Mouse (Mus musculus) midbrain, embryonic 13.5 days (tissue): ENCODE measurements around the gene Nat10. TPM values are rescaled to one million over a fixed set of nuclear protein-coding genes. Genes with fewer than 3 reads are reported as not detected.

Experiments
- ATAC-seq: fragments of 200-750 bp; cut with Nextera tagmentation; 2 replicates; pipeline ENCODE4 v1.8.0; 2017; ENCODE audit warnings: mild to moderate bottlenecking, moderate TSS enrichment, moderate library complexity
- H3K27ac ChIP-seq: fragments of 300-500 bp; sonication (generic); 2 replicates; pipeline ENCODE4 v1.5.1; 2015; ENCODE audit warnings: inconsistent platforms, mild to moderate bottlenecking, moderate library complexity
- H3K27me3 ChIP-seq: fragments of 300-500 bp; sonication (generic); 2 replicates; pipeline ENCODE4 v1.6.1; 2015; ENCODE audit warnings: mild to moderate bottlenecking, inconsistent platforms
- H3K36me3 ChIP-seq: fragments of 300-500 bp; sonication (generic); 2 replicates; pipeline ENCODE4 v1.6.1; 2015; ENCODE audit warnings: mild to moderate bottlenecking, inconsistent platforms
- H3K4me1 ChIP-seq: fragments of 300-500 bp; sonication (generic); replicated peaks from 2 replicates; pipeline ENCODE4 v1.6.1; 2015; ENCODE audit warnings: inconsistent platforms
- H3K4me2 ChIP-seq: fragments of 300-500 bp; sonication (generic); replicated peaks from 2 replicates; pipeline ENCODE4 v1.6.1; 2015; ENCODE audit warnings: moderate library complexity, mild to moderate bottlenecking, inconsistent platforms
- H3K4me3 ChIP-seq: fragments of 300-500 bp; sonication (generic); replicated peaks from 2 replicates; pipeline ENCODE4 v1.5.1; 2015; ENCODE audit warnings: mild to moderate bottlenecking, inconsistent platforms
- H3K9ac ChIP-seq: fragments of 300-500 bp; sonication (generic); replicated peaks from 2 replicates; pipeline ENCODE4 v1.6.1; 2015; ENCODE audit warnings: mild to moderate bottlenecking, inconsistent platforms
- H3K9me3 ChIP-seq: fragments of 300-500 bp; sonication (generic); 2 replicates; pipeline ENCODE4 v1.6.1; 2016; ENCODE audit warnings: mild to moderate bottlenecking, inconsistent platforms
- WGBS: fragments of 180-500 bp; shearing (Covaris S2); methylation state at CpG from one replicate; pipeline ENCODE4 v1.1.7; 2015; 5-methylcytosine and 5-hydroxymethylcytosine counted together
- polyA plus RNA-seq: library from polyadenylated mRNA; unstranded; fragments of >200 nt; fragmentation: Nextera tagmentation; extraction: Ambion mirVana; gene quantifications from 2 replicates; pipeline ENCODE4 v1.2.1, GENCODE M21; 2015

Gene Nat10
- polyA plus RNA-seq, 1 experiment from 2014 or later: 19.0 TPM

DNA sequence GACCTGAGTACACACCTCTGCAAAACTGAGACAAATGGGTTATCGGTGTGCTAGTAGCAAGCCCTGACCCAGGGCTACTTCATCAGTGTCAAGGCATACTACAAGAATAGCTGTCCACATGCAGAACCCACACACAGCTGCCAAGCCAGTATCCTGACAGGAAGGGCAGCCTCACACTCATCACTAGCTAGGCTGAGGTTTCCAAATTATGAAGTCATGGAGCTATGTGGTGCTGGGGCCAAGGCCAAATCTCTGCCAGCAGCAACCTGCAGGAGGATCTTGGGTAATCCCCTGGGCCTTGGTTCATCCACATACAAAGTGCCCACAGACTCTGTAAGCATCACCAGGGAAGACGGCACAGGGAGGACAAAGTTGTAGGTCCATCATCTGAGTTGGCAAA, 17.5 kb downstream of the Nat10 start:
- H3K4me3 ChIP-seq: no peak overlapping the region
- no peak for ATAC-seq
- no peaks in the 10 kb centered on the region for H3K27me3 ChIP-seq
- H3K27ac ChIP-seq: no peak overlapping the region
- H3K4me2 ChIP-seq: no peak overlapping the region
- H3K9me3 ChIP-seq: no peaks in the 10 kb centered on the region
- no peaks in the 10 kb centered on the region for H3K4me1 ChIP-seq
- WGBS: 94% methylated on average over 2 of the region's 2 CpGs
- H3K9ac ChIP-seq: no peak overlapping the region
- peaks cover 69% of the 10 kb centered on the region for H3K36me3 ChIP-seq

DNA sequence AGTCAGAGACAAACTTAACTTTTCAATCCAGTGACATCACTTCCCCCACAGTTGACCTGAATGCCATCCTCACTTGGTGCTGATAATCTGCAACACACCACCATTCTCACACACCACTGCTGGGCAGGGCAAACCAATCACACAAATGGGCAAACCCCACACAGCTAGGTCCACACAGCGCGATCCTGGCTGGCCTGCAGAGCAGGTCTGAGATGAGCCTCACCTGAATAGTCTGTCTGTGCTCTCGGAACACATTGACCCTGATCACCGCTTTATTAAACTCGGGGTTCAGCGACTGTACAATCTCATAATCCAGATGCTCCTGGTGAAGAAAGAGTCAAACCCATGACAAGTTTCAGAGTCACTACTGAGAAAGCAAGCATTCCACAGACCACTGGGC, 18.2 kb downstream of the Nat10 start:
- H3K9ac ChIP-seq: no peak overlapping the region
- no peak overlapping the region for H3K4me2 ChIP-seq
- no peaks in the 10 kb centered on the region for H3K27me3 ChIP-seq
- no peak overlapping the region for H3K4me3 ChIP-seq
- no peaks in the 10 kb centered on the region for H3K9me3 ChIP-seq
- WGBS: 96% methylated on average over 6 of the region's 6 CpGs
- peaks cover 63% of the 10 kb centered on the region for H3K36me3 ChIP-seq
- H3K27ac ChIP-seq: no peak overlapping the region
- H3K4me1 ChIP-seq: no peaks in the 10 kb centered on the region
- ATAC-seq: no peak

DNA sequence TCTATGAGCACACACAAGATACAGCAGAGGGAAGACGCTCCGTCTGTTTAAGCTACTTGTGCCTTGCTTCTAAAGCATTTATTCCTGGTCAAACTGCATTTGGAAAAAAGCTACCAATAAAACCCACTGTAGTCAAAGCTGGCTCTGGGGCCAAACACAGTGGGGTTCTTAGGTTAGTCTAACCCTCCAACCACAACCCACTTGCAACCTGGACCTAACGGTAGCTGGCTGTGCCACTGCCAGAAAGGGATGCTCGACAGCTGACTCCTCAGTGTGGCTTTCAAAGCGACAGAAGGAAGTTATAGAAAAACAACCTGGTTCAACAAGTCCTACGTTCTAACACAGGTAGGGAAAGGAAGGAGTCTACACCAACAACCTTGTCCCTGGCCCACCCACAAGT, 29.6 kb downstream of the Nat10 start:
- H3K27me3 ChIP-seq: no peaks in the 10 kb centered on the region
- H3K27ac ChIP-seq: no peak overlapping the region
- H3K9ac ChIP-seq: no peak overlapping the region
- ATAC-seq: no peak
- no peak overlapping the region for H3K4me3 ChIP-seq
- no peaks in the 10 kb centered on the region for H3K9me3 ChIP-seq
- H3K36me3 ChIP-seq: peaks cover 91% of the 10 kb centered on the region
- WGBS: 95% methylated on average over 6 of the region's 6 CpGs
- no peak overlapping the region for H3K4me2 ChIP-seq
- no peaks in the 10 kb centered on the region for H3K4me1 ChIP-seq

DNA sequence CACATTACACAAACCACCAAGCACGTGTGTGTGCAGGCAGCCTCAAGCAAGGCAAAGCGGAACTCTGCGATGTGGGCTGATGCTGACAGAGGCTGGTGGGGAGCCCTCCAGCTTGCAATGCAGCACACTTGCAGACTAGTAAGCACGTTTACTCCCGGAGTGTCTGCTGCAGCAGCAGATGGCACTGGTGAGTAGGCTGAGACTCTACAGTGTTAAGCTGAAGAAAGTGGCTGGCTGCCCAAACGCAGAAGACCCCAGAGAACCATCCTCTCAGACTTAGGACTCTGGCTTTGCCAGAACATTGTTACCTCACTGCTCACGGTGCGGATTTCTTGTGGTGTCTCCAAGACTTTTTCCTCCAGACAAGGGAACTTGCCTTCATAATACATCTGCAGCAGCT, 30.1 kb downstream of the Nat10 start:
- Histone ChIP-seq H3K36me3 (peaks cover 94% of the 10 kb centered on the region), H3K4me2 (no peak overlapping the region), H3K9me3 (no peaks in the 10 kb centered on the region), H3K27me3 (no peaks in the 10 kb centered on the region), H3K27ac (no peak overlapping the region), H3K9ac (no peak overlapping the region), H3K4me1 (no peaks in the 10 kb centered on the region), H3K4me3 (no peak overlapping the region)
- ATAC-seq: no peak
- 89% methylated on average over 8 of the region's 8 CpGs for WGBS

DNA sequence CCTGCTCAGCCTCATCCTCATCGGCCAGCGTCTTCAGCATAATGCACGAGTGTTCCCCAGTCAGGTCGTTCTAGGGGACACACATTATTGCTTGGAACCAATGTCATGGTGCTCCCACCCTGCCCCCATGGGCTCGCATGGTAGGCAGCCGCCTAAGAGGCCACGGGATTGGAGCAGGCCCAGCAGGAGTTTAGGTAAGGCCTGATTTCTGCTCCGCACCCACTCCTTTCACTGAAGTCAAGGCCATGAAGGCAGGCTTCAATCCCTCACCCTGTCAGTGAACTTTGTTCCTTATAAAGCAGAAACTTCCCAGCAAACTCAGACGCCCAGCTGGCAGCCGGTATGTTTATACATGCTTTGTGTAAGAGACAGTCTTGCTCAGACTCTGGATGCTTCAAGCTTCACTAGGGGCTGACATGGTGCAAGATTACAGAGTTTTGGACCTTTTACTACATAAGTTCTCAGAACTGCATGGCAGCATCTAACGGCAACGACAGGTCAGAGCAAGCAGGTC, 33.0 kb downstream of the Nat10 start:
- no peaks in the 10 kb centered on the region for H3K27me3 ChIP-seq
- 89% methylated on average over 12 of the region's 12 CpGs for WGBS
- no peaks in the 10 kb centered on the region for H3K9me3 ChIP-seq
- H3K4me2 ChIP-seq: no peak overlapping the region
- peaks cover 94% of the 10 kb centered on the region for H3K36me3 ChIP-seq
- no peak overlapping the region for H3K9ac ChIP-seq
- no peak for ATAC-seq
- no peaks in the 10 kb centered on the region for H3K4me1 ChIP-seq
- no peak overlapping the region for H3K27ac ChIP-seq
- no peak overlapping the region for H3K4me3 ChIP-seq

DNA sequence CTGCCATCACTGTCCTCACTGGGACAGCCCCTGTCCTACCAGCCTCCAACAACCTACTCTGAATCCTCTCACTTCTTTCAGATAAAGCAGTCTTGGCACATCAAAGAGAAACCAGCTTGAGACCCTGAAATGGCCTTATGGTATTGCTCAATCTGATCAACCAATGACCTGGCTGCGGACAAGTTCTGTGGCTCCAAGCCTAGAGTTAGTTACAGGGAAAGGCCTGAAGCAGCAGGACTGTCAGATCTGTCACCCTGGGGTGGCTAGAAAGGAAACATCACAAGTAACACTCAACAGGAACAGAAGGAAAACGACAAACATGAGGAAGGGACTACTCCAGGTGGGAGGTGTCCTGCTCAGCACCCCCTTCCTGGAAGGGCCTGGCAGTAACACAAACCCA, 36.5 kb downstream of the Nat10 start:
- peaks cover 89% of the 10 kb centered on the region for H3K36me3 ChIP-seq
- no peak overlapping the region for H3K4me2 ChIP-seq
- H3K27ac ChIP-seq: no peak overlapping the region
- ATAC-seq: no peak
- no peaks in the 10 kb centered on the region for H3K9me3 ChIP-seq
- WGBS: 85% methylated on average over 2 of the region's 2 CpGs
- H3K9ac ChIP-seq: no peak overlapping the region
- H3K27me3 ChIP-seq: no peaks in the 10 kb centered on the region
- no peak overlapping the region for H3K4me3 ChIP-seq
- no peaks in the 10 kb centered on the region for H3K4me1 ChIP-seq

DNA sequence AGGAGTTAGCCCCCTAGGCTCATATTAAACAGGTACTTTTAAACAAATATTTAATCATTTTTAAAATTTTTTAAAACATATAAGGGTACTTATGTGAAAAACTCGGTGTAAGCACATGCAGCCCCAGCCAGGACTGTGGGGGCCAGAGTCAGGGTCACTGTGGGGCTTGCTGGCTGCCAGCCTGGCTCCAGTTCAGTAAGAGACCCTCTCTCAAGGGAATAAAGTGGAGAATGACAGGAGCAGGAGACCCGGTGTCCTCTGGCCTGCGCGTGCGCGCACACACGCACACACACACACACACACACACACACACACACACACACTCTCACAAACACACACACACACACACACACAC, 41.8 kb downstream of the Nat10 start:
- H3K9ac ChIP-seq: no peak overlapping the region
- peak; percentile 53 for ATAC-seq
- no peaks in the 10 kb centered on the region for H3K4me1 ChIP-seq
- no peak overlapping the region for H3K27ac ChIP-seq
- H3K4me3 ChIP-seq: no peak overlapping the region
- 89% methylated on average over 7 of the region's 7 CpGs for WGBS
- H3K9me3 ChIP-seq: no peaks in the 10 kb centered on the region
- H3K4me2 ChIP-seq: no peak overlapping the region
- H3K27me3 ChIP-seq: no peaks in the 10 kb centered on the region
- peaks cover 70% of the 10 kb centered on the region for H3K36me3 ChIP-seq

DNA sequence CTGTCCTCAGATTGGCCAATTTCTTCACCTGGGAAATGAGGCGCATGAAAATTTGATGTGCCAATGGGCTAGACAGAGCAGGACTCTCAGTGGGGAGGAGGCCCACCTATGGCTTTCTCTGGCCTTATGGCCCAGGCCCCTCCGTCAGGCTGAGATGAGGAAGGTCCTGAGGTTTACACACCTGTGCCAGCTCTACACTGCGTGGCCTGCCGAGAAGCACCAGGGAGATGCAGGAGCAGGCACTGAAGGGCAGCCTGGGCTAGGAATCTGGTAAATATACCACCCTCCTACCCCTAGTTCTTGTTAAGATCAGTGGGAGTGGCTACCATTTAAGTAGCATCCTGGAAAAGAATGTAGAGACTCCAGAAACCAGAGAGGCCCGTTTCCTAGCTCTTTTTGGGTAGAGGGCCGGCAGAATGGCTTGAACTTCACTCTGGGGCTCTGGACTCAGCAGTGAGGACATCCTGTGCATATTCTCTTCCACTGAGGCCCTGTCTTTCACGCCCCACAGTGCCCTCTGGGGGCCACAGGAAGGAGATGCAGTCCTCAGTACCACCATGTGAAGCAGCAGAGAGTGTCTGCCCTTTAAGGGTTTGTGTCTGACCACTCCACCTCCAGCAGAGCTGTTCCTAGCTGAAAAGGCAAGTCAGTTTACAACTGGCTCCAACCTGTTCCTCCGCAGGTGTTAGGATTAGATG, 42.3 kb downstream of the Nat10 start:
- 57% methylated on average over 8 of the region's 8 CpGs for WGBS
- Histone ChIP-seq H3K4me1 (no peaks in the 10 kb centered on the region), H3K27ac (no peak overlapping the region), H3K9ac (no peak overlapping the region; the same call in 1 of the 2 replicates), H3K36me3 (peaks cover 68% of the 10 kb centered on the region), H3K4me3 (no peak overlapping the region), H3K27me3 (no peaks in the 10 kb centered on the region), H3K4me2 (no peak overlapping the region), H3K9me3 (no peaks in the 10 kb centered on the region)
- ATAC-seq: peak; percentile 84

DNA sequence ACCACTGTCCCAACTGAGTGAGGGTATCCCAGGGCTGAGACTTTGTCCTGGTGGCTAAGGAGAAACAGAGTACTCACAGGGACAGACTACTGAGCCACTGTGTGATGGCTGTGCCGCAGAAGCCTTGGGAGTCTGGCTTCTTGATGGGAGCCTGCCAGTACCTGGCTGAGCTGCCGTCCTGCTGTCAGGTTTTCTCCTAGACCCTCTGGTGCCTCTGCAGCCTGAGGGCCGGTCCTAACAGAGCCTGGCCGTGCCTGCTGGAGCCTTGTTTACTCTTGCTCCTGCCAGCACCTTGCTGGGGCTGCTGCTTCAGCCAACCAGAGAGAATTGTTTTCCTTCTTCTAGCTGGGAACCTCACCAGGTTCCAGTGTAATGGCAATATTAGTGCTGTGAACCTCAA, 46.7 kb downstream of the Nat10 start:
- Histone ChIP-seq H3K9me3 (no peaks in the 10 kb centered on the region), H3K4me2 (no peak overlapping the region), H3K4me3 (no peak overlapping the region), H3K27me3 (no peaks in the 10 kb centered on the region), H3K36me3 (peaks cover 71% of the 10 kb centered on the region), H3K4me1 (no peaks in the 10 kb centered on the region), H3K9ac (no peak overlapping the region), H3K27ac (no peak overlapping the region)
- no peak for ATAC-seq
- 74% methylated on average over 4 of the region's 4 CpGs for WGBS

DNA sequence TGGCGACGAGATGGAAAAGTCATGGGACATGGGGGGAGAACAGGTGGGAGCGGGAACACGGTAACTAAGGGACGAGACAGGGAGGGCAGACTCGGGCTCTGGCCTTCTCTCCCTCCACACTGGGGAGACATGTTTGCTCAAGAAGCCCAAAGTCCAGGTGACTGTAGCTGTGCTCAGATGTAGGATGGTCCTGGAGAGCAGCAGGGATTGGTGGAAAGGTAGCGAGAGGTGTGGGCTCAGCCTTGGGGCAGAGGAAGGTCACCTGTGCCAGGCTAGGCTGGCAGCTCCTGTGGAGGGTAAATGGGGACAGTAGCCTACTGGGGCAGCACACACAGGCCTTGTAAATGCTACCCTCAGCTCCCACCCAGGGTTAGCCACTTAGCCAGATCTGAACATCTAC, 47.2 kb downstream of the Nat10 start:
- H3K9ac ChIP-seq: no peak overlapping the region
- H3K9me3 ChIP-seq: no peaks in the 10 kb centered on the region
- peaks cover 76% of the 10 kb centered on the region for H3K36me3 ChIP-seq
- H3K27ac ChIP-seq: no peak overlapping the region
- no peak overlapping the region for H3K4me3 ChIP-seq
- H3K4me1 ChIP-seq: no peaks in the 10 kb centered on the region
- no peak overlapping the region for H3K4me2 ChIP-seq
- no peaks in the 10 kb centered on the region for H3K27me3 ChIP-seq
- 91% methylated on average over 7 of the region's 7 CpGs for WGBS
- ATAC-seq: no peak

DNA sequence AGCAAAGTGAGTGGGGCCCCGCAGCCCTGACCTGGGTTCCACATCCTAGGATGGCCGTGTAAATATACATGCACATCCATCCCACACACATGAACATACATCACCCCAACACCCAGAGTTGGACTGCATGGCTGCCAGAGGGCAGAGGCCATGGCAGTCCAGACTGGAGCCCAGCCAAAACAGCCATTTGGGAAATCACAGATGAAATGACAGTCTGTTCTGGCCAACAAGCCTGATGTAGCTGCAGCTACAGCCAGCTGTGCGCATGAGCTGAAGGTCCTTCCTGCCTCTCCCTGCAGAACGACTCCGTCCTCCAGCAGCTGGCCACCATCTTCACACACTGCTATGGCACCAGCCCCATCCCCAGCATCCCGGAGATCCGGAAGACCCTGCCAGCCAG, 50.2 kb downstream of the Nat10 start:
- H3K9ac ChIP-seq: no peak overlapping the region
- no peak overlapping the region for H3K27ac ChIP-seq
- H3K4me2 ChIP-seq: no peak overlapping the region
- 96% methylated on average over 7 of the region's 7 CpGs for WGBS
- no peaks in the 10 kb centered on the region for H3K27me3 ChIP-seq
- no peak overlapping the region for H3K4me3 ChIP-seq
- H3K4me1 ChIP-seq: peaks cover 9% of the 10 kb centered on the region
- no peak for ATAC-seq
- H3K9me3 ChIP-seq: no peaks in the 10 kb centered on the region
- peaks cover 79% of the 10 kb centered on the region for H3K36me3 ChIP-seq

DNA sequence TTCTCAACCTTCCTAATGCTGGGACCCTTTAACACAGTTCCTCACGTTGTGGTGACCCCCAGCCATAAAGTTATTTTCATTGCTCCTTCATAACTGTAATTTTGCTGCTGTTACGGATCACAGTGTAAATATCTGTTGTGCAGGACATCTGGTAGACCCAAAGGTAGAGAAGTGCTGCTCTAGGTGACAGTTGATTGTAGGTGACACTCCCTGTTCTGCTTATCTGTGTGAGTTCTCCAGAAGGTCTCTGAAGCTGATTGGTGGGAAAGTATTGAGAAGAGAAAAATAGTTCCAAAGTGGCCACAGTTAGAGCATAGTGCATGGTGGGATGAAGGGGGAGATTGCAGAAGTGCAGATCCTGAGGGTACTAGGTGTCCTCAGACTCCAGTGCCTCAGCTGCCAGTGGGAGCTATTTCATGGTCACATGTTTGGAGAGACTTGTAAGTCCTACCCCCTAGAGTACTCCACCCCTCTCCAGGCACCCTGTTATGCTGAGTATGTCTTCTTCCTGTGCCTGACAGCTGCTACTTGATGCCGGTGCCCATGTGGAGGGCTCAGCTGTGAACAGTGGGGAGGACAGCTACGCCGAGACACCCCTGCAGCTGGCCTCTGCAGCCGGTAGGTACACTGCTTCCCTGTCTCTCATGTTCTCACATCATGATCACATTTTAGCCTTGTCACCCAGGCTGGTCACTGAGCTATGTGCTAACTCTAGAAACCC, 53.9 kb downstream of the Nat10 start:
- Histone ChIP-seq H3K4me1 (peaks cover 13% of the 10 kb centered on the region), H3K9me3 (no peaks in the 10 kb centered on the region), H3K36me3 (peaks cover 86% of the 10 kb centered on the region), H3K27me3 (no peaks in the 10 kb centered on the region), H3K4me3 (no peak overlapping the region), H3K4me2 (no peak overlapping the region), H3K9ac (no peak overlapping the region), H3K27ac (0 out of 2 replicates have a peak overlapping the region, but pooled peaks have one; percentile 9)
- WGBS: 89% methylated on average over 6 of the region's 6 CpGs
- ATAC-seq: 0 out of 2 replicates have a peak, but pooled peaks have one; percentile 19
